Mouse (Mus musculus): ENCODE measurements around the gene Tcaf3. TPM values are rescaled to one million over a fixed set of nuclear protein-coding genes. Genes with fewer than 3 reads are reported as not detected.

Gene Tcaf3
- polyA plus RNA-seq (2016; fragmentation: Nextera tagmentation; extraction: Ambion mirVana), result not detected in 2 replicates

DNA sequence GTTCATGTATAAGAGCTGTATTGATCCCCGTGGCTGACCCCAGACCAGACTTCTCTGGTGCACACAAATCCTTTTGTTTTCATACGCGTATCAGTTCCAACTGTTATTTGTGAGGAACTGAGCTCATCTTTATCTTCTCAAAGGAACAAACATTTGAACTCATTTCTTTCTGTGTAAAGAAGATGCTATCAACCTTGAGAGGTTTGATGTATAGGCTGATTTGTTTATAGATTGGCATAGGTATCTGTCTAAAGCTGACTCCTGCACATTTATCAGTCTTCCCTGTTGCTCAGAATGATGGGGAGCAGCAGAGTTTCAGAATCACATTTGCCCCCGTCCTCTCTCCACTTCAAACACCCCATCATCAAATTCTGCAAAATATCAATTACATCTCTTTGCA is at the start of gene Tcaf3:
Tcaf3 (minus strand) TSS at position 101 of the 400 bp plus-strand sequence.
- H3K27me3 ChIP-seq (ENCODE audit: low read depth, poor library complexity, severe bottlenecking), result no peaks in the 10 kb centered on the region
- DNase-seq (ENCODE audit: low spot score), result no peak
- no peaks in the 10 kb centered on the region for H3K4me1 ChIP-seq
- no peaks in the 10 kb centered on the region for H3K36me3 ChIP-seq
- no peaks in the 10 kb centered on the region for H3K9me3 ChIP-seq (replicated peaks)
- H3K4me3 ChIP-seq, result no peak within 1 kb of the TSS
- no peak within 1 kb of the TSS for H3K27ac ChIP-seq
- 86% methylated on average over 4 of the region's 4 CpGs for WGBS

DNA sequence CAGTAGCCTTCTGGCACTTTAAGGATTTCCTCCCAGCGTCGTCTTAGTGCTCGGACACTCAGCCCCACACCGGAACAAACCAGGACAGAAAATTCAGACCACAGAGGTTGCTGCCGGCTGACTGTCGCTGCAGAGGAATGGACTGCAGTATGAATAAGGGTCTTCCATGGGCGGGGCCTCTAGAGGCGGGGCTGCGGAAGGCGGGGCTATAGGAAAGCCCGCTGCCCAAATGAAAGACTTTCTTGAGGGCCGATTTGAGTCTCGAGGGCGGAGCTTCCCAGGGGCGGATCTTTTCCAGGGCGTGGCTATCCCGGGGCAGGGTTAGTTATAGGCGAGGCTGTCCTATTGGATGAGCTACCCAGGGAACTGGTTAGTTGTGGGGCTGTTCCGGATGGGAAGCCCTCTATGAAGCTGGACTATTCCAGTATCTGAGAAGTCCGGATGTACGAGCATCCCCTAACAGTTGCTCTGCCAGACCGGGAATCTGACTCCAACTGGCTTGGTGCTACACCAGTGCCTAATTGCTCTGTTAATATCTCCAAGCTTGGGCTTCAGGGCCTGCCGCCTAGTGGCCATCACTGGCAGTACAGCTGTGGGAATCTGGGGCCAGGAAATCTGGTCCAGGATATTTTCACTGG is 47.5 kb upstream of the Tcaf3 start, which contains the start of gene Tcaf2:
Tcaf2 (minus strand) TSS at position 343 of the 638 bp plus-strand sequence.
- Histone ChIP-seq H3K4me1 (no peaks in the 10 kb centered on the region), H3K9me3 (replicated peaks) (no peaks in the 10 kb centered on the region), H3K36me3 (no peaks in the 10 kb centered on the region), H3K27ac (no peak within 1 kb of the TSS), H3K27me3 (ENCODE audit: low read depth, poor library complexity, severe bottlenecking) (no peaks in the 10 kb centered on the region), H3K4me3 (peak within 1 kb of the TSS; percentile 49)
- peak; percentile 86 for DNase-seq (ENCODE audit: low spot score)
- under 1% methylated on average over 23 of the region's 23 CpGs for WGBS

DNA sequence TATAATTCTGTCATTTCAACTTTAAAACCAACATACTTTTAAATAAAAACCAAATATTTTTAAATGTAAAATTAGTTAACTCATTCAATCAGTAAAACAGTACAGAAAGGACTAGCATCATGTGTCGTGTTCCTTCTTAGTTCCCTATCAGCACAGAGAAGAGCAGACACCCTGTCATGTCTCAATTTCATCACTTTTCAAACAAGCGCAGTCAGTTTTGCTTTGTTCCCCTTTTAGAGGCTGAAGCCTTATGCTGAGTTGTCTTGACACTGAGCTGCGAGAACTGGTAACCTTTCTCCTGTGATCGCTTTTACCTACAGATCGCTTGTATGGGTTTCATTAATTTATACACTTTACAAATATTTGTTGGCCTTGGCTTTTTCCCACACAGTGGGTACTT is 36.9 kb upstream of the Tcaf3 start:
- Histone ChIP-seq H3K27me3 (ENCODE audit: low read depth, poor library complexity, severe bottlenecking) (no peaks in the 10 kb centered on the region), H3K27ac (no peak overlapping the region), H3K9me3 (replicated peaks) (no peaks in the 10 kb centered on the region), H3K4me3 (no peak overlapping the region), H3K36me3 (no peaks in the 10 kb centered on the region), H3K4me1 (no peaks in the 10 kb centered on the region)
- WGBS, result 89% methylated on average over 5 of the region's 5 CpGs
- DNase-seq (ENCODE audit: low spot score), result no peak

DNA sequence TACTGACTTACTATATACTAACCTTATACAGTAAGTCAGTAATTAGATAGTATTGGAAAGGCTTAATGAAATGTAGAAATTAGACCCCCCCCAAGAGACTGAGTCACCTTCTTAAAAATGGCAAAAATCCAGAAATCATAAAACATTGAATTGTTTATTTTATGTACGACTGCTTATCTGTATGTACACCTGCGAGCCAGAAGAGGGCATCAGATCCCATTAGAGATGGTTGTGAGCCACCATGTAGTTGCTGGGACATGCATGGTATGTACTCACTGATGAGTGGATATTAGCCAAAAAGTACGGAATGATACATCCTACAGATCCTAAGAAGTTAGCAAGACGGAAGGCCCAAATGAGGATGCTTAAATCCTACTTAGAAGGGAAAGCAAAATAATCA is 33.9 kb upstream of the Tcaf3 start:
- DNase-seq (ENCODE audit: low spot score), result no peak
- H3K4me1 ChIP-seq, result no peaks in the 10 kb centered on the region
- no peaks in the 10 kb centered on the region for H3K9me3 ChIP-seq (replicated peaks)
- no peaks in the 10 kb centered on the region for H3K36me3 ChIP-seq
- H3K27ac ChIP-seq, result no peak overlapping the region
- no peak overlapping the region for H3K4me3 ChIP-seq
- no peaks in the 10 kb centered on the region for H3K27me3 ChIP-seq (ENCODE audit: low read depth, poor library complexity, severe bottlenecking)
- WGBS, result 77% methylated on average over 4 of the region's 4 CpGs

DNA sequence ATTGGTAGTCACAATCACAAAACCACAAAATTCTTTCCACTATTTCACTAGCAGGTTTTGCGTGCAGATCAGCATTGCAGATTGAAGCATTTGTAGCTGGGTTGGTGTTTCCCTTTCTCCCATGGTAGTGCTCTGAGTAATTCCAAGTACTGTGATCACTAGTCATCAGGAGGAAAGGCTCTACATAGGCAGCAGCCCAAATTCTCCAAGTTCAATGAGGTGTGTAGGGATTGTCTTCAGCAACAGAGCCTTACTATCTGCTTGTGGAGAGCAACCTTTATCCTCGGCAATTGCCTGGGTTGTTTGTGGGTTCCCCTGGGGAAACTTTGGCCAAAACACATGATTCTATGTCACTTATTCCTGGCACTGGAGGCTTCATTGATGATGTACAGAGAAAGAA is 19.4 kb upstream of the Tcaf3 start:
- no peak overlapping the region for H3K27ac ChIP-seq
- H3K4me1 ChIP-seq, result no peaks in the 10 kb centered on the region
- no peaks in the 10 kb centered on the region for H3K36me3 ChIP-seq
- DNase-seq (ENCODE audit: low spot score), result no peak
- no peak overlapping the region for H3K4me3 ChIP-seq
- H3K27me3 ChIP-seq (ENCODE audit: low read depth, poor library complexity, severe bottlenecking), result no peaks in the 10 kb centered on the region
- 94% methylated on average over 2 of the region's 2 CpGs for WGBS
- H3K9me3 ChIP-seq (replicated peaks), result no peaks in the 10 kb centered on the region

DNA sequence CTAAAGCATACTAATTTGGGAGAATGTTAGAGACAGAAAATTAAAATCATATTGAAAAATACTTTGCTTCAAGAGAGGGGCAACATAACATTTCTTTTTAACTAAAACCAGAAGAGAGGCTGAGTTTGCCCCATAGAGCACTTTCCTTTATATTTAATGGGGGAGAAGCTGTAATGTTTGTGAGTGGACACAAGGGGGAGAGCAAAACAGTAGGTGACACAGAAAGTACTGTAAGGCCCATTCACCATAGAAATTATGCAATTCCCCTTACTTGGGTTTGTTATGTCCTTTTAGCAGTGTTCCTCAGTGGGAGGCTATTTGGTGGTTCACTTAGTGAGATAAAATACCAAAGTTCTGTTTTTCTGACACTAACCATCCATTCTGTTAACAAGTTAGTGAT is 14.7 kb upstream of the Tcaf3 start:
- H3K27ac ChIP-seq, result no peak overlapping the region
- H3K27me3 ChIP-seq (ENCODE audit: low read depth, poor library complexity, severe bottlenecking), result no peaks in the 10 kb centered on the region
- no peaks in the 10 kb centered on the region for H3K4me1 ChIP-seq
- H3K36me3 ChIP-seq, result no peaks in the 10 kb centered on the region
- DNase-seq (ENCODE audit: low spot score), result no peak
- no peaks in the 10 kb centered on the region for H3K9me3 ChIP-seq (replicated peaks)
- no peak overlapping the region for H3K4me3 ChIP-seq

DNA sequence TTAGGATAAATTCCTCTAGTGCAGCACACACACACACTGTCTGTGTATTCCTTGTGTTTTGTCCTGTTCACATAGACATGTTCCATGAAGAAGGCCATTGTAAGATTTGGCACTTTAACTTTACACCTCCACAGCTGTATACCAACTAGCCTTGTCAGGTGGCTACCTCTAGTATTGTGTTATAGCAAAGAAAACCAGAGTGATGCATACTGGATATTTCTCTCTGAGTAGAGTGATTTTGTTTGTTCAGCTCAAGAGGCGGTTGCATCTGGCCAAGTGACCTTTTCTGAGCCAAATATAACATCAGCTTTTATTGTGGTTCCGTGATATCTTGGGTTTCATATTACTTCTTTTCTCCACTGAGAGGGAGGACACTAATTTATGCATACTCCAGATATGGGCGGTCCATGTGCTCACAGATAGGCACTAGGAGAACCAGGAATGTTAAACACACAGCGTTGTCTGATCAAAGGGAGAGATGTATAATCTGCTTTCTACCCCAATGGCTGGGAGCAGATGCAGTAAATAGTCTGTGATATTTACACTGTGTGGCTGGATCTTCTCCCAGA is 13.5 kb upstream of the Tcaf3 start:
- Histone ChIP-seq H3K27ac (no peak overlapping the region), H3K36me3 (no peaks in the 10 kb centered on the region), H3K9me3 (replicated peaks) (no peaks in the 10 kb centered on the region), H3K4me3 (no peak overlapping the region), H3K4me1 (no peaks in the 10 kb centered on the region), H3K27me3 (ENCODE audit: low read depth, poor library complexity, severe bottlenecking) (no peaks in the 10 kb centered on the region)
- 84% methylated on average over 4 of the region's 4 CpGs for WGBS
- DNase-seq (ENCODE audit: low spot score), result no peak

DNA sequence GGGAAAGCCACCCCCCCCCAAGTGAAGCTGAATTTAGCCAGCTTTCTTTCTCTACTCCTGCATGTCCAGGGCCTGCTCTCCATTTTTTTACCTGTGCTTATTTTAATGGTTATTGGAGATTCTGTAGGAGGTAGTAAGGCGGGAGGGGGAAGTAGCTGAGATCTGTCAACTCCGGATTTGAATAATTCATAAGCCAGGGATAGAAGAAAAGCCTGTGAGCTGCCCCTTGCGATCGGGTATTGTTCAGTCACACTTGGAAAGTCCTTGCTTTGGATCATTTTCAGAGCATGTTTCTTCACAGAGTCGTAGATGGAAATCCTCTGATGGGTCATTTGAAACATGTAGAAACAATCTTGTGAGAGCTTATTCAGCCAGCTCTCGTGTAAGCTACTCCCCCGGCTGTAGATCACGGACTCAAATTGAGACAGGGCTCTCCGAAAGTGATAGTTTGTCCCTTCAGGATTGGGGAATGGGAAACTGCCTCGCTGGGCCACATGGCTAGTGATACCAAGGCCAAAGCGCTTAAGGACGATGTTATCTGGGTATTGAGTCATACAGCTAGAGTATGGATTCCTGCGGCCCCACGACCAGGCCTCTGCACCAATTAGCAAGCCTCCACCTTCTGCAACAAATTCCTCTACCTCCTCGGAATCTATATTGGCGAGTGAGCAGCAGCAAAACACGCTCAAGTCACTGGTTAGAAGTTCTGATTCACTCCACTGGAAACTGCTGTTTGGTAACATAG is 4.2 kb downstream of the Tcaf3 start:
- Histone ChIP-seq H3K4me1 (no peaks in the 10 kb centered on the region), H3K9me3 (replicated peaks) (no peaks in the 10 kb centered on the region), H3K27me3 (ENCODE audit: low read depth, poor library complexity, severe bottlenecking) (no peaks in the 10 kb centered on the region), H3K36me3 (no peaks in the 10 kb centered on the region), H3K4me3 (no peak overlapping the region), H3K27ac (no peak overlapping the region)
- no peak for DNase-seq (ENCODE audit: low spot score)
- WGBS, result 84% methylated on average over 17 of the region's 17 CpGs

DNA sequence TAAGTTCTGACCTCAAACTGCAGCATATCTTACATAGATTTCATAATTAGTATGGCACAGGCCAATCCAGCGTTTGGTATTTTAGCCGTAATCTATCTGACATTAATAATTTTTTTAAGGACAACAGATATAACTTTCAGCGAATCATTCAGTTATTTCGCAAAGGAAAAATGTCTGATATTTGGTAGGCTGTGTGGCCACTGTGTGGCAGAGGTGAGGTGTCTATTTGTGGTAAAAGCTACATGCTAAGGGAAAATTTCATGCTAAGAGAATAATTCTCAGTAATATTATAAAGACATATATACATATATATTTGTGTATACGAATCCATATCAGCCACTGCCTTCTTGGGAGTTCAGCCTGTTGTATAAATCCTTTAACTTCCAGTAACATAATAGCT is 10.9 kb downstream of the Tcaf3 start:
- WGBS, result 86% methylated on average over 5 of the region's 5 CpGs
- Histone ChIP-seq H3K36me3 (no peaks in the 10 kb centered on the region), H3K4me3 (no peak overlapping the region), H3K27ac (no peak overlapping the region), H3K27me3 (ENCODE audit: low read depth, poor library complexity, severe bottlenecking) (no peaks in the 10 kb centered on the region), H3K4me1 (peaks cover 10% of the 10 kb centered on the region; the same call in 1 of the 2 replicates), H3K9me3 (replicated peaks) (no peaks in the 10 kb centered on the region)
- DNase-seq (ENCODE audit: low spot score), result no peak

DNA sequence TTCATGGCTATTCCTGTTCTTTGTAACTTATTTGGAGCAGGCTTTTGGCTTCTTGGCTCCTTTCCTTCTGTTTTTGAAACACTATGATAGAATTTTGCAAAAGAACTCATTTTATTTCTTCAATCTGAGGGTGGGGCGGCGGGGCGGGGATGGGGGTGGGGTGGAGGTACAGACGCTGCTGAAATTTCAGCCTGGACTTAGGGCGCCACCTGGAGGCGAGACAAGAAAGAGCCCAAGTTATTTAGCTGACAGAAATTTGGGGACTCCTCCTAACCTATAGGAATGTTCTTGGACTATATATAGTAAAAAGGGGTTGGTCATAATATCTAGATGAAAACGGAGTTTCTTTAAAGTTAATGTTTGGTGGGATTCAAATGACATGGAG is 14.0 kb downstream of the Tcaf3 start:
- Histone ChIP-seq H3K9me3 (replicated peaks) (no peaks in the 10 kb centered on the region), H3K4me3 (no peak overlapping the region; the same call in 1 of the 2 replicates), H3K27ac (no peak overlapping the region), H3K27me3 (ENCODE audit: low read depth, poor library complexity, severe bottlenecking) (no peaks in the 10 kb centered on the region), H3K36me3 (no peaks in the 10 kb centered on the region), H3K4me1 (peaks cover 10% of the 10 kb centered on the region; the same call in 1 of the 2 replicates)
- WGBS, result 4% methylated on average over 7 of the region's 7 CpGs
- DNase-seq (ENCODE audit: low spot score), result peak; percentile 82

DNA sequence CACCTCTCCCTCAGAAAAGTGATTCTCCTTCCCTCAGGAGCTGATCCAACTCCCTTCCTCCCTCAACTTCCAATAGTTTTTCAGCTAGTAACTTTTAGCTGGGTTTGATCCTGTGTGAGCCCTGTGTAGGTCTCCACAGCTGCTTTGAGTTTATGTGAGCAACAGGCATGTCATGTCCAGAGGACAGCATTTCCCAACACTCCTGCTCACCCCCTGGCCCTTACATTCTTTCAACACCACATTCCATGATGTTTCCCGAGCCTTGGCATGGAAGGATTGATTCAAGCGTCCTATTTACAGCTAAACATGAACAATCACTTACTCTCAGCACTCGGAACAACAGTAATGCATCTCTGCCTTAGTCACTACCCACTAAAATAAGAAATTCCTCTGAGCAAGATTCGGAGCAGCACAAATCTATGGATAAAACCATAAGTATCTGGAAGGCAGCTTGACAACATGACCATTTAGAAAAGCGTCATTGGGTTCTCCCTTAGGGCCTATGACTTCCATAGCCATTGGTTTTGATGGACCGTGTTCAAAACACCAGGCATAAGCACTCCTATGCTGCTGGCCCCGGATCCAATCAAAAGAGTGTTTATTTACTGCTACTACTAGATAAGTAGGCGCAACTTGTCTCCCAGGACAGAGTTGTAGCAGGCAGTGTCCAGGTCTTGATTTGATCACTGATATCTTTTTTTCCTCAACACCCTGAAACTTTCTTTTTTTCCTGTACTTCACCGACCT is 14.6 kb downstream of the Tcaf3 start:
- Histone ChIP-seq H3K4me1 (peaks cover 10% of the 10 kb centered on the region; the same call in 1 of the 2 replicates), H3K9me3 (replicated peaks) (no peaks in the 10 kb centered on the region), H3K27me3 (ENCODE audit: low read depth, poor library complexity, severe bottlenecking) (no peaks in the 10 kb centered on the region), H3K4me3 (no peak overlapping the region; the same call in 1 of the 2 replicates), H3K36me3 (no peaks in the 10 kb centered on the region), H3K27ac (no peak overlapping the region)
- 64% methylated on average over 9 of the region's 9 CpGs for WGBS
- DNase-seq (ENCODE audit: low spot score), result peak; percentile 30

DNA sequence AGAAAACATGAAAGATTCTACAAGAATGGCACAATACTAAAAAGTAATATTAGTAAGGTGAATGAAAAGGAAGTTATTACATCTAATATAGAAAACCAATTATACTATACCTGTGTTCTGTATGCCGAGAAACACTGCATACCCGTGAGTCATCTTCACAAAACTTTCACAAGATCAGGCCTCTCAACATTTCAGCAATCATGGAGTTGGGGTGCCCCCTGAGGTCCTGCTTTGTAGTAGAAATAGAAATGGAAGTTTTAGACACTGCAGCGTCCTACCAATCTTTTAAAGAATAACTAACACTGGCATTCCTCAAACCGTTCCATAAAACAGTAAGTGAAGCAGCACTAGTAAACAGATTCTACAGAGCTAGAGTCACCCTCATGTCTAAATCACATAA is 18.8 kb downstream of the Tcaf3 start:
- Histone ChIP-seq H3K4me1 (peaks cover 10% of the 10 kb centered on the region; the same call in 1 of the 2 replicates), H3K9me3 (replicated peaks) (no peaks in the 10 kb centered on the region), H3K27ac (no peak overlapping the region), H3K36me3 (no peaks in the 10 kb centered on the region), H3K27me3 (ENCODE audit: low read depth, poor library complexity, severe bottlenecking) (no peaks in the 10 kb centered on the region), H3K4me3 (no peak overlapping the region)
- 85% methylated on average over 4 of the region's 4 CpGs for WGBS
- no peak for DNase-seq (ENCODE audit: low spot score)

DNA sequence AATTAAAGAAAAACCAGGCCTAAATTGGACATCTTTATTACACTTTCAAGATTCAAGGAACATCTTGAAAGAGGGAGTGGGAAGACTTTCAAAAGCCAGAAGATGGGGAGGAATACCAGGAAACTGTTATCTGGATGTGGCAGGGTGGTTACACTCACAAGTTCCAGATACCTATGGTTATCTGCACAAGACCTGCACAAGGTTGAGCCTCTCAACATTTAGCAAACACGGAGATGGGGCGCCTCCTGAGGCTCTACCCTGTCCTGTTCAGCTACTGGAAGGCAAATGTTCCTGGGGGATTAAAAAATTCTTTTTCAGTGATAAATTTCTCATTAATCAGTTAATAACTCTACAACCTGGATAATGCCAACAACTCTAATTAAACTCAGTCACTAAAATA is 20.1 kb downstream of the Tcaf3 start:
- WGBS, result 87% methylated on average over 2 of the region's 2 CpGs
- Histone ChIP-seq H3K27me3 (ENCODE audit: low read depth, poor library complexity, severe bottlenecking) (no peaks in the 10 kb centered on the region), H3K4me1 (peaks cover under 1% of the 10 kb centered on the region; the same call in 1 of the 2 replicates), H3K27ac (no peak overlapping the region), H3K36me3 (no peaks in the 10 kb centered on the region), H3K9me3 (replicated peaks) (no peaks in the 10 kb centered on the region), H3K4me3 (no peak overlapping the region)
- no peak for DNase-seq (ENCODE audit: low spot score)

All from limb, embryonic 10.5 days (tissue).